17 mouse cellular contexts compared by ENCODE assay signal in genomic region chr12:118084134-118084533, GRCm38 (mm10).
DNase-seq lines count a peak whose midpoint lies in the region; ATAC-seq and TF ChIP-seq lines count a peak whose summit lies in the region.
"Had no signal": no experiment of that assay in that cellular context is flagged by ENCODE, and none has a peak within 500 bp of the region (broad histone marks: within the 10 kb centered on the region; RNA-seq: fewer than 3 reads in every experiment).

No protein-coding gene starts in this region.

- H3K4me1 ChIP-seq in forebrain, postnatal 0 days (ENCODE audit: insufficient read depth) = no peaks in the 10 kb centered on the region
- H3K4me1 ChIP-seq in forebrain, embryonic 11.5 days (replicated peaks; ENCODE audit: control insufficient read depth, insufficient read depth, low read length) = no peaks in the 10 kb centered on the region
- 0 out of 2 replicates have a peak, but pooled peaks cover 4% of the 10 kb centered on the region for H3K4me1 ChIP-seq in lung, embryonic 14.5 days (ENCODE audit: insufficient read depth)
- H3K4me1 ChIP-seq: liver, embryonic 13.5 days had no signal

- peak; percentile 40 for DNase-seq in forebrain, postnatal 0 days
- DNase-seq in forebrain, embryonic 11.5 days (ENCODE audit: low spot score) = no peak
- peak; percentile 81 for DNase-seq in lung, embryonic 14.5 days
- DNase-seq in lung, adult 18-20 months = no peak
- DNase-seq in layer of hippocampus, adult 18-20 months (ENCODE audit: low spot score in 2 of 2) = peak; percentile 23 to 53
- DNase-seq in layer of hippocampus, adult 8-10 months (ENCODE audit: low spot score in 2 of 2) = peak; percentile 14 to 34
- no peak for DNase-seq in ovary, postnatal 36 days (ENCODE audit: low spot score)
- DNase-seq: cerebellum, adult 8-10 months; gastrocnemius, postnatal 25 days; kidney, postnatal 36 days; liver, embryonic 13.5 days; right cerebral cortex, postnatal 25 days; thymus, postnatal 14 days had no signal

- no peaks in the 10 kb centered on the region for H3K9me3 ChIP-seq in forebrain, postnatal 0 days (ENCODE audit: low read length)
- H3K9me3 ChIP-seq in forebrain, embryonic 11.5 days (ENCODE audit: control insufficient read depth, low read length) = no peaks in the 10 kb centered on the region
- no peaks in the 10 kb centered on the region for H3K9me3 ChIP-seq in lung, embryonic 14.5 days (ENCODE audit: low read depth, low read length)
- H3K9me3 ChIP-seq: liver, embryonic 13.5 days; megakaryocyte, embryonic 14.5 days had no signal

- H3K4me2 ChIP-seq in forebrain, postnatal 0 days (ENCODE audit: low read depth) = no peak overlapping the region
- no peak overlapping the region for H3K4me2 ChIP-seq in forebrain, embryonic 11.5 days (ENCODE audit: low read depth, low read length, severe bottlenecking)
- H3K4me2 ChIP-seq in lung, embryonic 14.5 days = no peak overlapping the region
- H3K4me2 ChIP-seq: heart, embryonic 11.5 days; liver, embryonic 13.5 days had no signal

- no peaks in the 10 kb centered on the region for H3K36me3 ChIP-seq in forebrain, postnatal 0 days (ENCODE audit: insufficient read depth)
- no peaks in the 10 kb centered on the region for H3K36me3 ChIP-seq in forebrain, embryonic 11.5 days (ENCODE audit: control insufficient read depth, insufficient read depth, low read length)
- no peaks in the 10 kb centered on the region for H3K36me3 ChIP-seq in lung, embryonic 14.5 days (ENCODE audit: insufficient read depth)
- H3K36me3 ChIP-seq: liver, embryonic 13.5 days had no signal

- ATAC-seq in forebrain, postnatal 0 days = no peak
- ATAC-seq in forebrain, embryonic 11.5 days (replicated peaks; ENCODE audit: low FRiP score) = no peak
- ATAC-seq in lung, embryonic 14.5 days (ENCODE audit: insufficient read depth) = peak; percentile 84
- ATAC-seq: intestine, postnatal 0 days had no signal

- whole genome bisulfite sequencing in forebrain, postnatal 0 days = 57% methylated on average over 5 of the region's 5 CpGs
- WGBS in forebrain, embryonic 11.5 days = 93% methylated on average over 5 of the region's 5 CpGs
- 56% methylated on average over 5 of the region's 5 CpGs for WGBS in lung, embryonic 14.5 days

- H3K27ac ChIP-seq in forebrain, postnatal 0 days (ENCODE audit: low read depth, low read length) = no peak overlapping the region
- H3K27ac ChIP-seq in forebrain, embryonic 11.5 days (ENCODE audit: low read depth, low read length) = no peak overlapping the region
- H3K27ac ChIP-seq in lung, embryonic 14.5 days (ENCODE audit: low read depth) = no peak overlapping the region
- H3K27ac ChIP-seq: liver, embryonic 13.5 days had no signal

- TF ChIP-seq CTCF in forebrain, postnatal 0 days (IDR thresholded peaks at IDR 0.05; ENCODE audit: low read depth) = no peak
- TF ChIP-seq CTCF in lung, embryonic 14.5 days (IDR thresholded peaks at IDR 0.05; ENCODE audit: low read depth) = no peak

- H3K9ac ChIP-seq in forebrain, postnatal 0 days = no peak overlapping the region
- H3K9ac ChIP-seq in forebrain, embryonic 11.5 days (ENCODE audit: low read length) = no peak overlapping the region
- H3K9ac ChIP-seq in lung, embryonic 14.5 days = no peak overlapping the region
- H3K9ac ChIP-seq: liver, embryonic 13.5 days had no signal

- no peak overlapping the region for H3K4me3 ChIP-seq in forebrain, postnatal 0 days (ENCODE audit: low read depth, low read length)
- no peak overlapping the region for H3K4me3 ChIP-seq in forebrain, embryonic 11.5 days (ENCODE audit: low read depth, low read length)
- no peak overlapping the region for H3K4me3 ChIP-seq in lung, embryonic 14.5 days (ENCODE audit: low read depth, low read length)
- H3K4me3 ChIP-seq: liver, embryonic 13.5 days; megakaryocyte, embryonic 14.5 days; myocyte had no signal

- no peaks in the 10 kb centered on the region for H3K27me3 ChIP-seq in forebrain, postnatal 0 days (ENCODE audit: insufficient read depth, low read length)
- no peaks in the 10 kb centered on the region for H3K27me3 ChIP-seq in forebrain, embryonic 11.5 days (ENCODE audit: control insufficient read depth, insufficient read depth, low read length)
- H3K27me3 ChIP-seq in lung, embryonic 14.5 days (ENCODE audit: insufficient read depth, low read length) = no peaks in the 10 kb centered on the region
- H3K27me3 ChIP-seq: liver, embryonic 13.5 days; megakaryocyte, embryonic 14.5 days had no signal

Comparison
In these comparisons a context has a peak if more than half of its experiments do, and no peak if none do; other contexts are left out.
1. DNase-seq: peak in forebrain, postnatal 0 days (single experiment), lung, embryonic 14.5 days (single experiment), layer of hippocampus, adult 18-20 months (2 of 2) and layer of hippocampus, adult 8-10 months (2 of 2); none in forebrain, embryonic 11.5 days (single experiment), lung, adult 18-20 months (0 of 2) and ovary, postnatal 36 days (single experiment).